Mouse (Mus musculus) brain, embryonic 14.5 days (tissue): ENCODE results near the gene Alppl2.

Source experiments
- CTCF ChIP-seq: fragments of 200-500 bp; IDR thresholded peaks from 2 replicates; pipeline ENCODE4 v1.5.1; 2012; ENCODE audit warnings: inconsistent platforms, mild to moderate bottlenecking, moderate library complexity, borderline replicate concordance; ENCODE audit not compliant: insufficient read depth, insufficient read length; ENCODE audit errors: extremely low read depth
- POLR2A ChIP-seq: fragments of 200-500 bp; IDR thresholded peaks from 2 replicates; pipeline ENCODE4 v1.6.1; 2012; ENCODE audit warnings: mild to moderate bottlenecking, inconsistent platforms, borderline replicate concordance; ENCODE audit not compliant: poor library complexity, insufficient read depth, insufficient read length, severe bottlenecking; ENCODE audit errors: extremely low read depth

- TF ChIP-seq POLR2A (no peak), CTCF (no peak)
Measured at GRCm38 (mm10) chr1:87057075-87057474, 32.7 kb downstream of the Alppl2 start.
